Mouse (Mus musculus): ENCODE data around the gene Gm7102.
"Not testable (repeated sequence)": the region's sequence is repeated elsewhere in the genome, so short reads cannot be mapped to it uniquely, and the experiment has no call there.

Gene Gm7102

DNA sequence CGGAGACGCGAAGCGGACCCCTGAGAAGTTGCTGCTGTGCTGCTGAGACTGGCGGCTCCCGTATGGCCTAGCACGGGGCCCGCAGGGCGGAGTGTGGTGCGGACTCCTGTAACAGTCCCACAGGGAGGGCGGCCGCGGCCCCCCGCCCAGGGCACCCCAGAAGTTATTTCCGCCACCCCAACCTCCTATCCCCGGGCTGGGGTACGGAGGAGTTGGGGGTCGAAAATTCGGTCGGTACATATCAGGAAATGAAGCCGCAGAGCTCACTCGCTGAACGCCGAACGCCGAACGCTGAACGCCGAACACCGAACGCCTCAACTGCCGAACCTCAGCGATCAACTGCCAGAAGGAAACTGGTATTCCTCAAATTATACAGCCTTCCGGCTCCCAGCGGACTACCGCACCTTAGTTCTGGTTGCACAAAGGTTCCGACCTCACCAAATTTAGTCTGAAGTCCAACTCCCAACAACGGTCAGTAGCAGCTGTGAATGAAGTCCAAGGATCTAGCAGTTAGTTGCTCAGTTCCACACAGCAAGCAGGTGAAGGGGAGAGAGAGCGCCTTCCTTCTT, at the start of gene Gm7102:
Gene Gm7102 (minus strand): TSS at position 554 of the 569 bp plus-strand sequence.
- DNase-seq = peak; percentile 9

GRCm38 (mm10) chr19:61224678-61225525, 48.8 kb upstream of the Gm7102 start:
- DNase-seq = peak; percentile 11

- no peak for DNase-seq
These were observed 47.7 kb upstream of the Gm7102 start for GRCm38 (mm10) chr19:61223706-61224328.

- not testable (repeated sequence) for DNase-seq
These were observed 31.4 kb upstream of the Gm7102 start for GRCm38 (mm10) chr19:61207506-61207905.

- peak; percentile 38 for DNase-seq
These were observed 23.7 kb upstream of the Gm7102 start for GRCm38 (mm10) chr19:61199836-61200235.

DNA sequence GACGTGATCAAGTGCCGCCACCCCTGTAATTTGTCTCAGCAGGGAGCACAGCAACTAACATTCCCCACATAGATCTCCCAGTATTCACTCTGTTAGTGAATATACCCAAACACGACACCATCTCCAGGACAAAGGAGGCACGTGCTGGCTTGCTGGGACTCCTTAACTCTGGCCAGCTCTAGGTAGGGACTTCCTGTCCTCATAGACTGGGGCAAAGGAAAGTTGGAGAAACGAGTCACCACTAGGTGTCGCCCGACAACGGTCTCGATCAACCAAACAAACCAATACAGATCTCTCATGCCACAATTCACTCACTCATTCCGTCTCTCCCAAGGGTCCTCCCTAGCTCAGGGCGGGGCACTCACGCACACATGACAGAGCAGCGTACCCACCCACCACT, 23.2 kb upstream of the Gm7102 start:
- peak; percentile 94 for DNase-seq

GRCm38 (mm10) chr19:61183590-61183989, 7.5 kb upstream of the Gm7102 start, which contains the start of gene Gm6020:
Gm6020 (plus strand) TSS chr19:61183890.
- DNase-seq = not testable (repeated sequence)

DNA sequence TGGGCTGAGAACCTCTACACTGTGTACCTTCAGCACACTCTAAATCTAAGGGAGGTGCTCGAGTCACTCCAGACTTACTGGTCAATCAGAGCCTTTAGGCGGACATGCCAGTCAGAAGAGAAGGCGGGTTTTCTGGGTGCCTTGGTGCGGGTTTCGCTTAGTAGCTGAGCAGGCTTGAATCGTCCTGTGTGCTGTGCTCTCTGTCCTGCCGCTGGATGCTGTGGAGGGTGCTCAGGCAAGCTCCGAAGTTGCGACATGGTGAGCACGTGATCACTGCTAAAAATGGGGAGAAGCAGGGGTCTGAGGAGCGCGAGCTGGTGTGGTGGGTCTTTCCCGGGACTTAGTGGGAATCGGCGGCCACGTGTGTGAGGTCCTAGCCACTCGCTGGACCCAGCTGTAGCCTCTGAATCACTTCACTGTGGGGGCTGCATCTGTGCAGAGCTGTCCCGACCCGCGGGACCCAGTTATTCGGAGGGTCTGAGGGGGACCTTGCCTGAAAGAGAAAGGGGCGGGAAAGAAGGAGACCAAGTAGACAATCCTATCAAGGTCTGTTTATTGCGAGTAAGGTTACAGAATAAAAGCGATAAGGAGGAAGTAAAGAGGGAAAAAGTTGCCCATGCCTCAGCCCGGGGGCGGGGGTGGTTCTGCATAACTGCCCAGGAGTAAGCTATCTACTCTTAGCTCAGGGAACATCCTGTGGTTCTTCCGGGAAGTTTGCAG, 24.2 kb downstream of the Gm7102 start:
- DNase-seq = no peak

- peak; percentile 44 for DNase-seq
These were observed 24.8 kb downstream of the Gm7102 start for GRCm38 (mm10) chr19:61151372-61151700.

- DNase-seq = no peak
These were observed 34.8 kb downstream of the Gm7102 start for GRCm38 (mm10) chr19:61141299-61141698.

DNA sequence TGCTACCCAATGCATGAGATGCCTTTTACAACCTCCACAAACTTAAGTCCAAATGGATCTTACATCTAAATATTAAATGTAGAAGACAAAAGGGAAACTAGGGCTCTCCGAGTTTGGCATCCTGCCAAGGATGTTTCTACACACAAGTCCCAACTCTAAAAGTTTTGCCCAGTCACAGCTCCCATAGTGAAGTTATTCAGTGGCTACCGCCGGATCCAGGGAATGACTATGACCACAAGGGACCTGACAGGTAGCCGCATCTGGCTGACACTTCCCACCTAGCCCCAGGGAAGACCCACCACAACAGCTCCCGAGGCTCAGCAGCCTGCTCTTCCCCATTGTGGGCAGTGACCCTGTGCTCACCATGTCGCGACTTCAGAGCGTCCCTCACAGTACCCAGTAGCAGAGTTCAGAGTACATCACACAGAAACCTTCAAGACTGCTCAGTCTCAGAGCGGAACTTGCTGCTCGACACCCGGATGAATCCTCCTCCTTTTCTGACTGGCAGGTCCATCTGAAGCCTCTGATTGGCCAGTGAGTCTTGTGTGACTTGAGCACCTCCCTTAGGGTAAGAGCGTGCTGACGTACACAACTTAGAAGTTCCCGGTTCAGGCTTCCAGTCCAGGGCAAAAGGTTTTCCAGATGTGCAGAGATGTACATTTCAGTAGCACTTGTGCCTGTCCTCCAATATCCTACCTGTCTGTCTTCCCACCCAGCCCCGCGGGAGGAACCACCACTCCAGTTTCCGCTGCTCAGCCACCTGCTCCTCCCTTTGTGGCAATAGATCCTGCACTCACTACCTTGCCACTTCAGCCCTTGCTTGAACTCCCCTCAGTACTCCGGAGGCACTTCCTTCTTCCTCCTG, 35.5 kb downstream of the Gm7102 start, which contains the start of gene Zfp950:
Gene Zfp950 (minus strand): TSS at position 499 of the 865 bp plus-strand sequence.
- peak; percentile 96 for DNase-seq

DNA sequence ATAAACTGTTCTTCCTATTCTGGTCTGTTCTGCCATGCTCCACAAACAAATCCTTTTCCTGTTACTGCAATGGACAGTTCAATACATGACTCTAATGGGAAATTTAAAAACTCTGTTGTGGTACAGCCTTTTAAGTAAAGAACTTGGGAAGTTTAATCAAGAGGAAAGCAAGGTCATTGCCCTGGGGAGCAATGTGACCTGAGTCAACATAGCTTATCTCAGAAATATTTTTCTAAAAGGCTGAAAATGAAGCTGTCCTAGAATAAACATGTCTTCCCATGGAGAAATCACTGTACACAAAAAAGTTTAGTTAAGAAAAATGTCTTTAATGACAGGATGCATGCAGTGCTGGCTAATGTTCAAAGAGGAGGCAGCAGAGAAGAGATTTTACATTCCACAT, 37.5 kb downstream of the Gm7102 start:
- no peak for DNase-seq

DNA sequence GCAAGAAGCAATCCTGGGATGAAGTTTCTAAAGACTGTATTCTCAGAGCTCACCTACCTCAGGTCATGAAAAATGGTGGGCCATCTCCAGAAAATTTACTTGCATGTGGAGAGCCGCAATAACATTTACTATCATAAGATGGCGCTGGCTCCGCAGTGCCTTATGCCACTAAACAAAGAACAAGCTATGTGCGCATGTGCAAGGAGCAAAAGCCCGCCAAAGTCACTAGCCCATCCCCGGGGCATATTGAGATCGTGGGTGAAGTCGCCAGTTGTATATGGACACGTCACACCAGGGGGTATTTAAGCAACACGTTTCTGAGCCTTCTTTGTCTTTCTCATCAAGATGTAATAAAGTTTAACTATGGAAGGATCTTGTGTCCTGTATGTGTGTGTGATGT, 45.0 kb downstream of the Gm7102 start:
- no peak for DNase-seq

Data from kidney, adult 9 months (tissue).